Mouse (Mus musculus) NIH3T3 (cell line): ENCODE results near the gene Pdf.

Experiments
- DNase-seq: peaks from one replicate; pipeline ENCODE4 v3.0.0-alpha.2; 2012; ENCODE audit warnings: low read depth

Pdf gene

GRCm38 (mm10) chr8:107048061-107048941 lies at the start of gene Pdf:
TSS of gene Pdf (minus strand) at chr8:107048614.
- peak; percentile 89 for DNase-seq

- DNase-seq: peak; percentile 96
Observed at GRCm38 (mm10) chr8:107096366-107097036, 48.1 kb upstream of the Pdf start, which contains the start of gene Terf2. TSS of gene Terf2 (minus strand) at chr8:107096547.

DNA sequence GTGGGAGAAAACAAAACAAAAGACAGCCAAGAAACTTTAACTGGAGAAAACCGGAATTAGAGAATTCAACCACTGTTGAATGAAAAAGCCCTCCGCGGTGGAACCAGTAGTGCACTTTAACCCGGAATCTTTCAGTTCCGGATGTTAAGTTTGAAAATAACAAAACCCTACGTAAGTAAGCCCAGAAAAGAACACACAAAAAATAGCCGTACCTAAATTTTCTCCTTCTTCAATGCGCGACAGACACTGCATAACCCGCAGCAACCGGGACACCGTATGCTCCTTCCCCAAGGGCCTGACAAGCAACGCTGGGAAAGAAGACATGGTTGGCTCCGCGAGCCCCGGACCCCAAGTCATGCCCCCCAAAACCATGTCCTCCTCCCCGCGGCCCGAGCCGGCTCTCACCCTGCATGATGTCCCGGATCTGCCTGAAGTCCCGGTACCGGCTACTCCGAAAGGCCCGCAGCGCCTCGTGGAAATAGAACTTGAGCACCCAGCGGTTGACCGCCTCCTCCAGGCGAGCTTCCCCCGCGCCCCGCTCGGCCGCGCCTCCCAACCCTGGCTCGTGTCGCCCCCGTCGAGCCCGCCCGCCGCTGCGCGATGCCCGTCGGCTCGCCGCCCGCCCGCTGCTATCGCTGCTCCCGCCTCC lies 47.4 kb upstream of the Pdf start:
- peak; percentile 46 for DNase-seq

DNA sequence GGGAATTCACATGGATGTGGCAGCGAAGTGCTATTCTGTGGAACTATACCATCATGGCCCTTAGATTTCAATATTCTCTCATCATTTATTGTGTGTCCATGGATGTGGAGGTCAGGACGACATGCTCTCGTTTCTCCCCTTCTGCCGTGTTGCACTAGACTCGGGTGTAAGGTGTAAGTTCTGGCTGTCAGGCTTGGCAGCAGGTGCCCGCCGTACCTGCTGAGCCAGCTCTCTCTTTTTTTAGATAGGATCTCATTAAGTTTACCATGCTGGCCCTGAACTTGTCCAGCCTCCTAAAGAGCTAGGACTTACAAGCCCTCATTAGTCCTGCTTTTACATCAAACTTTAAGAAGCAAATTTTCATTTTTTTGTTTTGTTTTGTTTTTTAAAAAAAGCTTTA lies 42.1 kb upstream of the Pdf start:
- DNase-seq: no peak

GRCm38 (mm10) chr8:107088526-107089063 lies 40.2 kb upstream of the Pdf start:
- no peak for DNase-seq

- no peak for DNase-seq
Observed at GRCm38 (mm10) chr8:107086018-107086417, 37.6 kb upstream of the Pdf start.

DNA sequence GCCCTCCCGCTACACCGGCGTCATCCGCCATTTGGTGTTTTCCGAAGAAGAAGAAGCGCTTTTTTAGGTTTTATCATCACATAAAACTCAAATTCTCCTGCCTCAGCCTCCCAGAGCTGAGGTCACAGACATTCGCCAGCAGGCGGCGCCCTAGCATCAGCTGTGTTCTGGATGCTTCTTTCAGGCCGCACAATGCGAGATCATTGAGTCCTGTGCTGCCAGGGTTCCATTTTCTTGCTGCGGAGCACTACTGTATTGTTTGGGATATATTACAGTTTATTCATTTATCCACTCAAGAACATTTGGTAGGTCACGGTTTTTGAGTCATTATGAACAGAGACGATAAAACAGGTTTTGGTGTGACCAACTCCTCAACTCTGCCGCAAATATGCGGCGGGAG lies 36.9 kb upstream of the Pdf start:
- peak; percentile 35 for DNase-seq

GRCm38 (mm10) chr8:107076239-107076888 lies 27.9 kb upstream of the Pdf start:
- DNase-seq: no peak

- no peak for DNase-seq
Observed at GRCm38 (mm10) chr8:107074128-107074527, 25.7 kb upstream of the Pdf start.

- DNase-seq: peak; percentile 46
Observed at GRCm38 (mm10) chr8:107073706-107074105, 25.3 kb upstream of the Pdf start.

DNA sequence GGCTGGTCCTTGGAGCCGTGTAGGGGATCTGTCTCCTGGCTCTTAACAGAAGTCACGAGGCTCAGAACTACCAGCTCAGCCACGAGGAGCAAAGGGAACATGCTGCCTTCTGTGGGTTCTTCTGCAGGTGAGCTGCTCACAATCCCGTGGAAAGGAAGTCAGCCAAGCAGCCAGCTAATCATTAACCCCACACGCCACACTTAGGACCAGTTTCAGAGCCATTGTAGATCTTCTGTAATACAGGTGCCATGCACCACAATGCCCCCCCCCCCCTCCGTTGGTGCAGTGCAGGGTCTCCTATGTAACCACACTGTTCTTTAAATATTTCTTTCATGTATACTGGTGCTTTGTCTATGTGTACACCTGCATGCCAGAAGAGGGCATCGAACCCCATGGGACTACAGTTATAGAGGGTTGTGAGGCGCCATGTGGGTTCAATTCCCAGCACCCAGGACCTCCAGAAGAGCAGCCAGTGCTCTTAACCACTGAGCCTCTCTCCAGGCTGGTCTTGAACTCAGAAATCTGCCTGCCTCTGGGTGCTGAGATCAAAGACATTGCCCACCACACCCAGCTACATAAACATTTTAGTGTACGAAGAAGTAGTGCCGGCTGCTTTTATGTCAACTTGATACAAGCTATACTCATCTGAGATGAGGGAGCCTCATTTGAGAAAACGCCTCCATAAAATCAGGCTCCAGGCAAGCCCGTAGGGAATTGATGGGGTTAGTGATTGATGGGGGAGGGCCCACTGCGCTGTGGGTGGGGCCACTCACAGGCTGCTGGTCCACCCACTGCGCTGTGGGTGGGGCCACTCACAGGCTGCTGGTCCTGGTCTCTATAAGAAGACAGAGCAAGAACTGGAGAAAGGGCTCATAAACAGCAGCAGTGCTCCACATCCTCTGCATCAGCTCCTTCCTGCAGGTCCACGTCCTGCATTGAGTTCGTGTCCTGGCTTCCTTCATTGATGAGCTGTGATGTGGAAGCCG lies 17.4 kb upstream of the Pdf start, which contains the start of gene Tmed6:
Tmed6 (minus strand) TSS at position 134 of the 986 bp plus-strand sequence.
- DNase-seq: no peak

DNA sequence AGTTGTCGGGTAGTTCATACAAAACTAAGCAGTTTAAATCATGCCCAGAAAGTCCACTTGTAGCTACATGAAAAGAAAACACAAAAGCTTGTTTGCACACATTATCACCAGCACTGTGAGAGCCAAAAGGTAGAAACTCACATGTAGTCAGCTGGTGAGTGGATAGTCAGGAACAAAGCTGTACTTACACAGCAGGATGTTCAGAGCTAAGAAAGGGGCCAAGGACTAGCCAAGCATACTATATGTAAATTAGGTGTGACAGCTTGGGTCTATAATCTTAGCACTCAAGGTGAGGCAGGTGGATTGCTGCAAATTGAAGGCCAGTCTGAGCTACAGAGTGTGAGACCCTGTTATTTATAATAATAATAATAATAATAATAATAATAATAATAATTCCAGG lies 14.2 kb upstream of the Pdf start:
- no peak for DNase-seq

- no peak for DNase-seq
Observed at GRCm38 (mm10) chr8:107056973-107057369, 8.6 kb upstream of the Pdf start.

GRCm38 (mm10) chr8:107056076-107056972 lies 7.9 kb upstream of the Pdf start, which contains the start of the genes Cog8 and Nip7:
TSS of gene Cog8 (minus strand) at chr8:107056689.
TSS of gene Nip7 (plus strand) at chr8:107056877.
- DNase-seq: peak; percentile 98

- DNase-seq: no peak
Observed at GRCm38 (mm10) chr8:107052046-107052445, 3.6 kb upstream of the Pdf start.

GRCm38 (mm10) chr8:107049480-107049879 lies 1.1 kb upstream of the Pdf start:
- DNase-seq: no peak

DNA sequence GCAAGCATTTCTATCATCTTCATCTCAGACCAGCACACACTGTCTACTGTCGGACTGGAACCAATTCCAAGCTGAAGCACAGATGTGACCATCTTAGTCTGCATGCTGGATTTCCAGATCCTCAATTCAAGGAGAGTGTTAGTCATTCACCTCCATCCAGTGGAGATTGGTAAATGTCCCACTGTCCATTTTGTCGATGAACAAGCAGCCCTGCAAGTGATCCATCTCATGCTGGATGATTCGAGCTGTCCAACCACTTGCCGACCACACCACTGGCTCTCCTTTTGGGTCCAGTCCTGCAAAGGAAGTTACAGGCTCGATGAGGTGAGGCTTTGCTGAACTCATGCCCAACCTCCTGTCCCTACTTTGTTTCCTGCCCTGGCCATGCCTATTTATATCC lies 1.4 kb downstream of the Pdf start:
- no peak for DNase-seq

DNA sequence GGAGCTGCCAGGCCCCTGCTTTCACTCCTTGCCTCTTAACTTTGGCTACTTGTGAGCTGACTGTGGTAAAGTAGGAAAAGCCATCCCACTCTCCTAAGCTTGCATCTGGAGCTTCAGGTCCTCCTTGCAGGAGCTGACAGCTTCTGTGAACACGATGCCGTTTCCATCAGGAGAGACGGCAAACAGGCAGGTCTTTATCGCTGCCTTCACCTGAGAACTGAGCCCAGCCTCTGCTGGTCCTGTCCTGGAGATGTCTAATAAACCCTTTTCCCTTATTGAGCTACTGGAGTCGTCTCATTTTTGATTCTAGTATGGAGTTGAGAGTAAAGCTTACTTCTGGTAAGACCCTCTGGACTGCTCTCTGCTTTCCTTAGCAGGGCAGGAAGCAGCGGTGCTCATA lies 2.9 kb downstream of the Pdf start:
- DNase-seq: no peak

GRCm38 (mm10) chr8:107040632-107041031 lies 7.8 kb downstream of the Pdf start:
- DNase-seq: no peak
